Mouse (Mus musculus): ENCODE results near the gene Daxx.

The Daxx gene

GRCm38 (mm10) chr17:33920282-33921097, 11.3 kb downstream of the Daxx start:
- DNase-seq (ENCODE audit: extremely low spot score), result peak; percentile 86

- DNase-seq (ENCODE audit: extremely low spot score), result no peak
Measured at GRCm38 (mm10) chr17:33921361-33921760, 12.1 kb downstream of the Daxx start.

- no peak for DNase-seq (ENCODE audit: extremely low spot score)
Measured at GRCm38 (mm10) chr17:33924577-33925283, 15.5 kb downstream of the Daxx start.

GRCm38 (mm10) chr17:33925406-33926116, 16.3 kb downstream of the Daxx start:
- no peak for DNase-seq (ENCODE audit: extremely low spot score)

- peak; percentile 37 for DNase-seq (ENCODE audit: extremely low spot score)
Measured at GRCm38 (mm10) chr17:33926207-33926932, 17.2 kb downstream of the Daxx start.

- no peak for DNase-seq (ENCODE audit: extremely low spot score)
Measured at GRCm38 (mm10) chr17:33928251-33928947, 19.2 kb downstream of the Daxx start.

GRCm38 (mm10) chr17:33929371-33930279, 20.4 kb downstream of the Daxx start, which contains the start of gene Rgl2:
Rgl2 (plus strand) TSS chr17:33929543.
- peak; percentile 97 for DNase-seq (ENCODE audit: extremely low spot score)

GRCm38 (mm10) chr17:33930280-33931158, 21.3 kb downstream of the Daxx start:
- peak; percentile 46 for DNase-seq (ENCODE audit: extremely low spot score)

- DNase-seq (ENCODE audit: extremely low spot score), result no peak
Measured at GRCm38 (mm10) chr17:33931159-33931866, 22.1 kb downstream of the Daxx start.

GRCm38 (mm10) chr17:33931947-33932346, 22.7 kb downstream of the Daxx start:
- DNase-seq (ENCODE audit: extremely low spot score), result no peak

- DNase-seq (ENCODE audit: extremely low spot score), result no peak
Measured at GRCm38 (mm10) chr17:33932448-33932847, 23.2 kb downstream of the Daxx start.

GRCm38 (mm10) chr17:33932970-33933369, 23.8 kb downstream of the Daxx start:
- DNase-seq (ENCODE audit: extremely low spot score), result no peak

GRCm38 (mm10) chr17:33935422-33936055, 26.3 kb downstream of the Daxx start:
- no peak for DNase-seq (ENCODE audit: extremely low spot score)

- no peak for DNase-seq (ENCODE audit: extremely low spot score)
Measured at GRCm38 (mm10) chr17:33936993-33937392, 27.8 kb downstream of the Daxx start.

- no peak for DNase-seq (ENCODE audit: extremely low spot score)
Measured at GRCm38 (mm10) chr17:33938783-33939182, 29.6 kb downstream of the Daxx start.

GRCm38 (mm10) chr17:33940206-33940805, 31.1 kb downstream of the Daxx start, which contains the start of the genes Pfdn6 and Wdr46:
Pfdn6 (minus strand) TSS chr17:33940343.
Wdr46 (plus strand) TSS chr17:33940660.
- peak; percentile 92 for DNase-seq (ENCODE audit: extremely low spot score)

- DNase-seq (ENCODE audit: extremely low spot score), result no peak
Measured at GRCm38 (mm10) chr17:33940981-33941380, 31.8 kb downstream of the Daxx start.

All from embryo, embryonic 9.5 days (tissue).